Mouse (Mus musculus) erythroblast, adult 5-6 weeks (primary cell): ENCODE measurements around the gene Gm13283. TPM values are rescaled to one million over a fixed set of nuclear protein-coding genes. Genes with fewer than 3 reads are reported as not detected.

ENCODE experiments used
- total RNA-seq, 2 experiments: library from RNA; stranded (forward) in 1 of 2; stranded (reverse) in 1 of 2; fragments of 150-400 nt in 1 of 2; fragments of 200-764, 138-1000 nt in 1 of 2; gene quantifications; 2 replicates each; pipeline versions ENCODE4 v1.2.3 to v1.2.4; 2015 to 2017; ENCODE audit warnings: low replicate concordance in 2 of 2

The Gm13283 gene
- total RNA-seq, 2 experiments from 2014 or later: not detected

Other genes starting within 250 kb of the Gm13283 start
Only the 30 nearest of the 32 such genes appear.
- gene Ifna14, start 188.3 kb upstream of the Gm13283 start, total RNA-seq (2015; ENCODE audit: low replicate concordance): not detected in 2 replicates
- gene Ifna14, start 188.3 kb upstream of the Gm13283 start, total RNA-seq (2017; ENCODE audit: low replicate concordance): not detected in 2 replicates
- gene Ifna9, start 167.7 kb upstream of the Gm13283 start, total RNA-seq (2015; ENCODE audit: low replicate concordance): not detected in 2 replicates
- gene Ifna9, start 167.7 kb upstream of the Gm13283 start, total RNA-seq (2017; ENCODE audit: low replicate concordance): not detected in 2 replicates
- not detected in 2 replicates for gene Ifna12, start 156.7 kb upstream of the Gm13283 start, total RNA-seq (2015; ENCODE audit: low replicate concordance)
- gene Ifna12, start 156.7 kb upstream of the Gm13283 start, total RNA-seq (2017; ENCODE audit: low replicate concordance): not detected in 2 replicates
- gene C87499, start 125.7 kb upstream of the Gm13283 start, total RNA-seq (2015; ENCODE audit: low replicate concordance): not detected in 2 replicates
- gene C87499, start 125.7 kb upstream of the Gm13283 start, total RNA-seq (2017; ENCODE audit: low replicate concordance): not detected in 2 replicates
- not detected in 2 replicates for gene Ifna13, start 115.7 kb upstream of the Gm13283 start, total RNA-seq (2015; ENCODE audit: low replicate concordance)
- gene Ifna13, start 115.7 kb upstream of the Gm13283 start, total RNA-seq (2017; ENCODE audit: low replicate concordance): not detected in 2 replicates
- gene Ifna16, start 83.2 kb upstream of the Gm13283 start, total RNA-seq (2015; ENCODE audit: low replicate concordance): not detected in 2 replicates
- gene Ifna16, start 83.2 kb upstream of the Gm13283 start, total RNA-seq (2017; ENCODE audit: low replicate concordance): not detected in 2 replicates
- gene Ifna2, start 76.2 kb upstream of the Gm13283 start, total RNA-seq (2015; ENCODE audit: low replicate concordance): not detected in 2 replicates
- gene Ifna2, start 76.2 kb upstream of the Gm13283 start, total RNA-seq (2017; ENCODE audit: low replicate concordance): not detected in 2 replicates
- not detected in 2 replicates for gene Ifnab, start 68.8 kb upstream of the Gm13283 start, total RNA-seq (2015; ENCODE audit: low replicate concordance)
- gene Ifnab, start 68.8 kb upstream of the Gm13283 start, total RNA-seq (2017; ENCODE audit: low replicate concordance): not detected in 2 replicates
- not detected in 2 replicates for gene Gm26566, start 38.3 kb upstream of the Gm13283 start, total RNA-seq (2015; ENCODE audit: low replicate concordance)
- gene Gm26566, start 38.3 kb upstream of the Gm13283 start, total RNA-seq (2017; ENCODE audit: low replicate concordance): not detected in 2 replicates
- 18.6 and 26.3 TPM in 2 replicates for gene Klhl9, start 37.7 kb upstream of the Gm13283 start, total RNA-seq (2015; ENCODE audit: low replicate concordance)
- gene Klhl9, start 37.7 kb upstream of the Gm13283 start, total RNA-seq (2017; ENCODE audit: low replicate concordance): 24.0 and 29.5 TPM in 2 replicates
- not detected in 2 replicates for gene Gm13271, start 5.3 kb upstream of the Gm13283 start, total RNA-seq (2015; ENCODE audit: low replicate concordance)
- not detected in 2 replicates for gene Gm13271, start 5.3 kb upstream of the Gm13283 start, total RNA-seq (2017; ENCODE audit: low replicate concordance)
- not detected in 2 replicates for gene Gm13290, start 13.7 kb downstream of the Gm13283 start, total RNA-seq (2015; ENCODE audit: low replicate concordance)
- not detected in 2 replicates for gene Gm13290, start 13.7 kb downstream of the Gm13283 start, total RNA-seq (2017; ENCODE audit: low replicate concordance)
- not detected in 2 replicates for gene Gm13289, start 16.8 kb downstream of the Gm13283 start, total RNA-seq (2015; ENCODE audit: low replicate concordance)
- gene Gm13289, start 16.8 kb downstream of the Gm13283 start, total RNA-seq (2017; ENCODE audit: low replicate concordance): not detected in 2 replicates
- not detected in 2 replicates for gene Gm13272, start 19.7 kb downstream of the Gm13283 start, total RNA-seq (2015; ENCODE audit: low replicate concordance)
- not detected in 2 replicates for gene Gm13272, start 19.7 kb downstream of the Gm13283 start, total RNA-seq (2017; ENCODE audit: low replicate concordance)
- not detected in 2 replicates for gene Ifnz, start 22.0 kb downstream of the Gm13283 start, total RNA-seq (2015; ENCODE audit: low replicate concordance)
- gene Ifnz, start 22.0 kb downstream of the Gm13283 start, total RNA-seq (2017; ENCODE audit: low replicate concordance): not detected in 2 replicates
- gene Gm13276, start 25.6 kb downstream of the Gm13283 start, total RNA-seq (2015; ENCODE audit: low replicate concordance): not detected in 2 replicates
- not detected in 2 replicates for gene Gm13276, start 25.6 kb downstream of the Gm13283 start, total RNA-seq (2017; ENCODE audit: low replicate concordance)
- not detected in 2 replicates for gene Gm13277, start 28.5 kb downstream of the Gm13283 start, total RNA-seq (2015; ENCODE audit: low replicate concordance)
- not detected in 2 replicates for gene Gm13277, start 28.5 kb downstream of the Gm13283 start, total RNA-seq (2017; ENCODE audit: low replicate concordance)
- not detected in 2 replicates for gene Gm13278, start 31.4 kb downstream of the Gm13283 start, total RNA-seq (2015; ENCODE audit: low replicate concordance)
- not detected in 2 replicates for gene Gm13278, start 31.4 kb downstream of the Gm13283 start, total RNA-seq (2017; ENCODE audit: low replicate concordance)
- gene Gm13275, start 34.4 kb downstream of the Gm13283 start, total RNA-seq (2015; ENCODE audit: low replicate concordance): not detected in 2 replicates
- not detected in 2 replicates for gene Gm13275, start 34.4 kb downstream of the Gm13283 start, total RNA-seq (2017; ENCODE audit: low replicate concordance)
- not detected in 2 replicates for gene Gm13279, start 37.3 kb downstream of the Gm13283 start, total RNA-seq (2015; ENCODE audit: low replicate concordance)
- gene Gm13279, start 37.3 kb downstream of the Gm13283 start, total RNA-seq (2017; ENCODE audit: low replicate concordance): not detected in 2 replicates
- not detected in 2 replicates for gene Gm13285, start 39.5 kb downstream of the Gm13283 start, total RNA-seq (2015; ENCODE audit: low replicate concordance)
- not detected in 2 replicates for gene Gm13285, start 39.5 kb downstream of the Gm13283 start, total RNA-seq (2017; ENCODE audit: low replicate concordance)
- gene Gm13287, start 43.1 kb downstream of the Gm13283 start, total RNA-seq (2015; ENCODE audit: low replicate concordance): not detected in 2 replicates
- not detected in 2 replicates for gene Gm13287, start 43.1 kb downstream of the Gm13283 start, total RNA-seq (2017; ENCODE audit: low replicate concordance)
- gene Gm13288, start 45.4 kb downstream of the Gm13283 start, total RNA-seq (2015; ENCODE audit: low replicate concordance): not detected in 2 replicates
- gene Gm13288, start 45.4 kb downstream of the Gm13283 start, total RNA-seq (2017; ENCODE audit: low replicate concordance): not detected in 2 replicates
- not detected in 2 replicates for gene Ifna7, start 56.1 kb downstream of the Gm13283 start, total RNA-seq (2015; ENCODE audit: low replicate concordance)
- not detected in 2 replicates for gene Ifna7, start 56.1 kb downstream of the Gm13283 start, total RNA-seq (2017; ENCODE audit: low replicate concordance)
- gene Ifna11, start 59.8 kb downstream of the Gm13283 start, total RNA-seq (2015; ENCODE audit: low replicate concordance): not detected in 2 replicates
- gene Ifna11, start 59.8 kb downstream of the Gm13283 start, total RNA-seq (2017; ENCODE audit: low replicate concordance): not detected in 2 replicates
- gene Ifna6, start 67.3 kb downstream of the Gm13283 start, total RNA-seq (2015; ENCODE audit: low replicate concordance): not detected in 2 replicates
- not detected in 2 replicates for gene Ifna6, start 67.3 kb downstream of the Gm13283 start, total RNA-seq (2017; ENCODE audit: low replicate concordance)
- not detected in 2 replicates for gene Ifna5, start 75.4 kb downstream of the Gm13283 start, total RNA-seq (2015; ENCODE audit: low replicate concordance)
- gene Ifna5, start 75.4 kb downstream of the Gm13283 start, total RNA-seq (2017; ENCODE audit: low replicate concordance): not detected in 2 replicates
- not detected in 2 replicates for gene Ifna4, start 81.7 kb downstream of the Gm13283 start, total RNA-seq (2015; ENCODE audit: low replicate concordance)
- gene Ifna4, start 81.7 kb downstream of the Gm13283 start, total RNA-seq (2017; ENCODE audit: low replicate concordance): not detected in 2 replicates
- not detected in 2 replicates for gene Ifna1, start 90.0 kb downstream of the Gm13283 start, total RNA-seq (2015; ENCODE audit: low replicate concordance)
- not detected in 2 replicates for gene Ifna1, start 90.0 kb downstream of the Gm13283 start, total RNA-seq (2017; ENCODE audit: low replicate concordance)
- gene Ifne, start 120.1 kb downstream of the Gm13283 start, total RNA-seq (2015; ENCODE audit: low replicate concordance): not detected in 2 replicates
- not detected in 2 replicates for gene Ifne, start 120.1 kb downstream of the Gm13283 start, total RNA-seq (2017; ENCODE audit: low replicate concordance)